Mouse (Mus musculus): ENCODE measurements around the gene Slx1b.

Slx1b gene

GRCm38 (mm10) chr7:126672111-126672510, 23.5 kb downstream of the Slx1b start:
- no peak for DNase-seq

DNA sequence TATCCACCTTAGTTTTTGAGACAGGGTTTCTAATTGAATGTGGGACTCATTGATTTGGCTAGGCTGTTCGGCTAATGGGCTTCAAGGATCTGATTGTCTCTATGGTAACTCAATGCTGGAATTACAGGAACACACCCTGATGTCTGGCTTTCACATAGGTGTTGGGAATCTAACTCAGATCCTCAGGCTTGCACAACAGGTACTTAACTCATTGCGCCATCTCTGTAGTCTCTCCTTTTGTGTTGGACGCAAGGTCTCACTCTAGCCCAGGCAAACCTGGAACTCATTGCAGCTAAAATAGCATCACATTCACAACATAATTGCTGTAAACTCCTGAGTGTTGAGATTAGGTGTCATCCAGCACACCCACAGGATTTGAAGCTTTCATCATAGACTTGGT, 25.4 kb downstream of the Slx1b start:
- DNase-seq: no peak

DNA sequence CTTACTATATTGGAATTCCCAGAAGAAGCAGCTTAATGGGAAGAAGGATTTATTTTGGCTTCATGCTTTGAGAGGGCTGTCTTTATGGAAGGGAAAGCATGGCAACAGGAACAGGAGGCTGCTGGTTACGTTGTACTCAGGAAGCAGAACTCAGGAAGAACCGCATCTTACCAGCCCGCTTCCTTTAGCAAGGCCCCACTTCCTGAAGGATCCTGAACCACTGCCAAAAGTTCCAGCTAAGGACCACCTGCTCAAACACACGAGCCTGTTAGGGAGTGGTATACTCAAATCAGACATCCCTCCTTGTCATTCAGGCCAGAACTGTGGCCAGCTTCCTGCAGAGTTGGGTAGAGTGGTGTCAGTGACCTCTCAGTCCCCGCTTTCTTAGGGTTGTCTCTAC, 27.1 kb downstream of the Slx1b start:
- DNase-seq: no peak

GRCm38 (mm10) chr7:126667495-126668090, 28.0 kb downstream of the Slx1b start:
- no peak for DNase-seq

GRCm38 (mm10) chr7:126665269-126665668, 30.3 kb downstream of the Slx1b start:
- no peak for DNase-seq

DNA sequence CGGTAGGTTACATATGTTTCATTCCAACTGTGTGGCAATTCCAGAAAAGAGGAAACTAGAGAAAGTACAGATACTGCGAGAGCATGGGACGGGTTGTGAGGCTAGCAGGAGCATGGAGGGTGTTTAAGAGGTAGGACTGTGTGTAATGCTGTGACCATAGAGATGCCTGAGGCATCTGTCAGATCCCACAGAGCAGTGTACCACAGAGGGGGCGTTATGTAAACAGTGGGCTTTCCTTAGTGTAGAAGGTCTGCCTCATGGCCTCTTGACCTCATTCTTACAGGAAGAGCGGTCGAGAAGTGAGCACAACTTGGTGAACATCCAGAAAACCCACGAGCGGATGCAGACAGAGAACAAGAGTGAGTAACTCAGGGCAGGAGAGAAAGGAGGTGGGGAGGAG, 31.9 kb downstream of the Slx1b start:
- DNase-seq: no peak

DNA sequence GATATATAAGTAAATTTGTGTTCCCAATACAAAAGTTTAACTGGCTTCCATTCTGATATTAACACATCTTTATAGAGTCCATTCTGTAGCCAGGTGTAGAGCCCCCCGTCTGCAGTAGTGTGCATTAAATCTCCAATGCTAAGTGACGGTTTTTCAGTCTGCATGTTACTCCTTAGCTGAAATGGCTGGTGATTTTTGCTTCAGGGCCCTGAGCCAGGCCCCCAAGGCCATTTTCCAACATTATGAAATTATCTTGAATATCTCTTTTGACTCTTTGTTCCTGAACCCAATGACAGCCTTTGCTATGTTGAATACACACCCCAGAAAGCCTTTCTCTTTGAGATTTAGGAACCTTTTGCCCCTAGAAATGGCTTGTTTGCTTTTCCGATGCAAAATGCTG, 35.8 kb downstream of the Slx1b start:
- DNase-seq: no peak

- DNase-seq: no peak
Observed at GRCm38 (mm10) chr7:126657522-126657921, 38.1 kb downstream of the Slx1b start.

DNA sequence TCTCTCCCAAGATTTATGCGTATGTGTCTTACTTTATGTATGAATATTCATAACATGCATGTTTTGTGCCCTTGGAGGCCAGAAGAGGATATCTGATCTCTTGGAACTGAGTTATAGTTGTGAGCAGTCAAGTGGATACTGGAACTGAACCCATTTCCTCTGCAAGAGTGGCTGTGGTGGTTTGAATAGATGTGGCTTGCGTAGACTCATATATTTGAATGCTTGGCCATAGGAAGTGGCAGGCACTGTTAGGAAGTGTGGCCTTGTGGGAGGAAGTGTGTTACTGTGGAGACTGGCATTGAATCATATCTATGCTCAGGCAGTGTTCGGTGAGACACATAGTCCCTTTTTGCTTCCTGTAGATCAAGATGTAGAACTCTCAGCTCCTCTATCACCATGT, 39.9 kb downstream of the Slx1b start:
- peak; percentile 23 for DNase-seq

DNA sequence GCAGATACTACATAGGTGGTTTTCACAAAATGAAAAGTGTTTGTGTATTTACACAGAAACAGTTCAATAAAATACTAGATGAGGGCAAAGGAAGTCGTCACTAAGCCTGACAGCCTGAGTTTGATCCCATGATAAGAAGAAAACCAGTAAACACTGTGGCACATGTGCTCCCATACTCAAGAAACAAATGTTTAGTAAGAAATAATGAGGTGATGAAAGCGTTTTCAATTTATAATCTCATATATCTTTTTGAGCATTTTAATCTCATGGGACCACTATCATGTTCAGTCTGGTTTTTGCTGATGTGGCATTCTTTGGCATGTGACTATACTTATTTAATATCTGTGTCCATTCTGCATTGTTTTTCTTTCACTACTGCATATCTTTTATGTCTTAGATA, 41.6 kb downstream of the Slx1b start:
- DNase-seq: no peak

GRCm38 (mm10) chr7:126650852-126651251, 44.7 kb downstream of the Slx1b start:
- no peak for DNase-seq

- DNase-seq: peak; percentile 94
Observed at GRCm38 (mm10) chr7:126649231-126650051, 46.1 kb downstream of the Slx1b start, which contains the start of gene Sgf29. Sgf29 (plus strand) TSS chr7:126649309.

DNA sequence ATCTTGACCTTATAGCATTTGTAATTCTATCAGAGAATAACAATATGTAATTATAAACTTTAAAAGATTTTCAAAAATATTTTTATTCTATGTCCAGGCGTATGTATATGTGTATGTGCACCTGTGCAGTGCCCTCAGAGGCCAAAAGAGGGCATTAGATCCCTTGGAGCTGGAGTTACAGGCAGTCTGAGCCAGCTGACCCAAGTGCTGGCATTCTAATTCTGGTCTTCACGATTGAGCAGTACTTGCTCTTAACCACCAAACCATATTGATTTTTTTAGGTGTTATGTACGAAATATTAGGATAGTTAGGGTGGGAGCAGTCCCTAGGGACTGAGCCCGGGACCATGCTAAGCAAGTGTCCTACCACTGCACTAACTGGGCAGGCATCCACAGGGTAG, 47.1 kb downstream of the Slx1b start:
- DNase-seq: peak; percentile 11

DNA sequence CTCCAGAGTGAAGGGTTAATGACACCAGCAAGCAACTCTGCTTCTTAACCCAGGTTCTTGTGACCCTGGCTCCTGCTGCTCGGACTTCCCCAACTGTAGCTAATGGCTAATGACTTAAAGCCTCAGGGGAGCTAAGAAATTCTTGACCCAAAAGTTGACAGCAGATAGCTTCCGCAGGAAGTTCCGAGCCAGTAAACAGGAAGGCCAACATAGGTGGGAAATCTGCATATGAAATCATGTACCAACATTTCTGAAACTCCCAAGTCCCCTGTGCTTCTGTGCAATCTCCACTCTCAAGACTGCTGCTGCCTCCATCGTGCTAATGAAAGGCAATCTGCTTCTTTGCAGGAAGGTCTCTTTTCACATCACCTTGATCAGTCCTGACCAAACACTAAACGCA, 49.9 kb downstream of the Slx1b start:
- DNase-seq: no peak

DNA sequence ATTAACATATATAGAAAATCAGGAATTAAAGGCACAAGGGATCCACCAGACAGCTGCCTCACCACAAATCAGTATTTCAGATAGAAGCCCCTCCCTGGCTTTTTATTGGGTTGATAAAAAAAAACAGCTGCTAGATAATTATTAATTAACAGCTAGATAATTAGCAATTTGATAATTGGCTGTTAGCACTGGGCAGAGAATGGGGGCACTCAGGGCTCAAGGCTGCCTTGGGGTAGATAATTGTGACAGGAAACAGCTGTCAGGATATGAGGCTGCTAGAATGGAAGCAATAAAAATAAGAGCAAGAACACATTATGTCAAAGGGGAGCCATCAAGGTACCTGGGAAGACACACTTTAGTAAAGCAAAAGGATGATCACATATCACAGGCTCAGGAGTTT, 50.7 kb downstream of the Slx1b start:
- no peak for DNase-seq

DNA sequence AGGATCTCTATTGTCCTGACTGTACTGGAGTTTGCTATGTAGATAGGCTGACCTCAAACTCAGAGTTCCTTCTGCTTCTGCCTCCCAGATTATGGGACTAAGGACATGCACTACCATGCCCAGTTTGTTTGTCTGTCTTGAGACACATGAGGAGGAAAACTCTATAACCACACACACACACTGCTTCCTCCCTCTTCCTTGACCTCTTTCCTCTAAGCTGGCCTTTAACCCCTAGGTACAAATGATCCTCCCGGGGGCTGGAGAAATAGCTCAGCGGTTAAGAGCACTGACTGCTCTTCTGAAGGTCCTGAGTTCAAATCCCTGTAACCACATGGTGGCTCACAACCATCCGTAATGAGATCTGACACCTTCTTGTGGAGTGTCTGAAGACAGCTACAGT, 51.2 kb downstream of the Slx1b start:
- DNase-seq: no peak

- peak; percentile 20 for DNase-seq
Observed at GRCm38 (mm10) chr7:126643244-126643617, 52.4 kb downstream of the Slx1b start.

GRCm38 (mm10) chr7:126642545-126643243, 52.9 kb downstream of the Slx1b start:
- no peak for DNase-seq
